Mouse (Mus musculus): ENCODE data around the gene Yaf2.
A peak's percentile ranks its signal among the peaks of the same experiment; 100 is the strongest.

The Yaf2 gene

GRCm38 (mm10) chr15:93285244-93285643, 51.5 kb downstream of the Yaf2 start:
- no peak for DNase-seq

DNA sequence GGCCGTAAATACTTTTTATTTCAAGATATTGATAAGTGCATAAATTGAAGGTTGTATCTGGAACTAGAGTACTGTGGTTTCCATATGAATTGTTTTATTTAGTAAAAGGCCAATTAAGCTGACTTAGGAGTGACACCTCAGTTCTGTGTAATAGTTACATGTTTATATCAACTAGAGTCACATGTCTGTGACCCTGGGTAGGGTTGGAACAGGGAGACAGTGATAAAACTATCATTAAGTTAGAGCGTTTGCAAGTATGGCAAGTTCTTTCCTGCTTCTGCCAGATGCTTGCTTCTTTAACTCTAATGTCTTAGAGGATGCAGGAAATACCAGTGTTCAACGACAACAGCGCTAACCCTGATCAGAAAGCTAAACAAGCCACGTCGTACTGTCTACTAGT, 52.4 kb downstream of the Yaf2 start:
- no peak for DNase-seq

- DNase-seq: peak in 1 of 2 experiments; percentile 18
These were observed 53.4 kb downstream of the Yaf2 start for GRCm38 (mm10) chr15:93283349-93283748.

- peak in 1 of 2 experiments; percentile 17 for DNase-seq
These were observed 60.5 kb downstream of the Yaf2 start for GRCm38 (mm10) chr15:93276276-93276675.

GRCm38 (mm10) chr15:93275623-93276022, 61.1 kb downstream of the Yaf2 start:
- no peak for DNase-seq

DNA sequence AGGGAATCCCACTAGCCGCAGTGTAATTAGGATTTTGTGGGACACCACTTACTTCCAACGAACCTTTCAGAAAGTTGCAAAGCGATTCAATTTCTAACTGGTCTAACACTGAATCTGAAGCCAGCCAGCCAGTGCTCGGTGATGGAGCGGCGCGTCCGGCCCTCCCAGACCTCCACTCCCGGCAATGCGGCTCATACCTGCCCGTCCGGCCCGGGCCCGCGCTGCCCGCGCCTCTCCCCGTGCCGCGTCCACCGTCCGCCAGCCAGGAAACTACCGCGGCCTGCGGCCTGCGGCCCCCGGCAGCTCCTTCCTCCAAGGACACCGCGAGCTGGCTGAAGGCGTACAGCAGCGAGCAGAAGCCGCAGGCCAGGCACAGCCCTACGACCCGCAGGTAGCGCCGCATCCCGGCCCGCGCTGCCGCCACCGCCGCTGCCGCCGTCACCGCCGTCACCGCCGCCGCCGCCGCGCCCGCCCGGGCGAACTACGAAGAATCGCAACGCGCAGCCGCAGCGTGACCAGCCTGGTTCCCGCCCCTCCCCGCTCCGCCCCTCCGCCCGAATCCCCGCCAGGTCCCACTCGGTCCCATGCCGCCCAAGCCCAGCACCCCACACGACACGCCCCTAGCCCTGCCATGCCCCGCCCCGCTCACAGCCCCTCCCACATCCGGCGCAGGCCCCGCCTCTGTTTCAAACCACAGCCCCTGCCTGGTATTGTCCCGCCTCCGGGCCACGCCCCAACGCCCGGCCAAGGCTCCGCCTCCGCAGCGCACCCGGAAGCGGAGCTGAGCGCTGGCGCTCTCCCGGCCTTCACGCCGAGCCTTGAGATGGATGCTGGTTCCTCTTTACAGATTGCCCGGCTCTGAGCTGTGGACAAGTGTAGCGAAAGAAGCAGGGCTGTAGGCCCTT, 61.8 kb downstream of the Yaf2 start, which contains the start of gene Gxylt1:
TSS of gene Gxylt1 (minus strand) at position 501 of the 905 bp plus-strand sequence.
- peak; percentile 100 for DNase-seq

GRCm38 (mm10) chr15:93273788-93274678, 62.7 kb downstream of the Yaf2 start:
- DNase-seq: peak in 1 of 2 experiments; percentile 13

DNA sequence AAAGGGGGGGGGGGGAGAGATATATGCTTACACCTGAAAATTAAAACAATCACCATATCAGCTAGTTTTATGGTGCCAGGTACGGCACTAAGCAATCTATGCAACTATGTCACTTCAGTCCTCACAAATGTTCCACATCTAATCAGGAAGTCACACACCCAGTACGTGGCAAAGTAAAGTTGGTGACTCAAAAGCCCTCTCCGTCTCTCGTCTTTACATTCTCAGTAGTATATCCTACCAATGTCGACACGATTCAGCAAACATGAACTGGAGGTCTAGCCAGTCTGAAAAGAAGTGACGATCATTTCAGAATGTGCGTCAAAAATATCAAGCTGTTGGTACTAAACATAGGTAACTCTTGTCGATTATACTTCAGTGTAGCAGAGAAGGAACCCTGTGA, 63.8 kb downstream of the Yaf2 start:
- no peak for DNase-seq

- peak in 1 of 2 experiments; percentile 16 for DNase-seq
These were observed 66.4 kb downstream of the Yaf2 start for GRCm38 (mm10) chr15:93270289-93270855.

GRCm38 (mm10) chr15:93269572-93269971, 67.2 kb downstream of the Yaf2 start:
- DNase-seq: no peak

DNA sequence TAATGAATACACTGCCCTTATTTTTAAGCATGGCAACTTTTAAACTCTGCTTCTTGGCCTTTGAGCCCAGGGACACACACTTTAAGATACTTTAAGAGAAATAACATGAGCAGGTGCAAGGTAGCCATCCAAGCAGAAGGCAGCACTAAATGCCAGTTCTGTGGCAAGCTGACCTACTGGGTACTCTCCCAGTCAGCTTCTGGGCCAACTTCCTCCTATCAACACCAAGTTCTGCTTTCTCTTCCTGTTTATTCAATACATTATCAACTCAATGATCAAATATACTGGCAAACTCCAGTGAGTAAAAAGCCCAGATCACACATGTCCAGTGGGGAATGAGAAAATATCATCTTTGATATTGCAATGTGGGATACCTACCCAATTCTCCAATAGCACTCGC, 68.7 kb downstream of the Yaf2 start:
- no peak for DNase-seq

DNA sequence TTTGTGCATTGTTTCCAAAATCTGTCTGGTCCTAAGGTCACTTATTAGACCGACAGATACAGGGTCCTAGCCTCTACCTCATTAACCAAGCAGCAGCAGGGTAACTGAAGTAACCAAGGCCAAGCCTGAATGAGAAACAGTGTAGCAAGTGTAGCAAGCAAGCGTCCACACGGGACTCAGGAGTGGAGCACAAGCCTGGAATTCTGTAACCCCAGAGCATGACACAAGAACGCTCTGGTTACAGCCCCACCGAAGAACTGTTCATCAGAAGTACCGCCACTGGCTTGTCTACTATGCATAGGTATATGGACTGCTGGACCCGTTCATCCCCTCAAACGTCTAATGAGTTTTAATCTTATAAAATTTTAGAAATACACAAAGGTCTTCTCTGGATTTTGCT, 69.3 kb downstream of the Yaf2 start:
- DNase-seq: no peak

DNA sequence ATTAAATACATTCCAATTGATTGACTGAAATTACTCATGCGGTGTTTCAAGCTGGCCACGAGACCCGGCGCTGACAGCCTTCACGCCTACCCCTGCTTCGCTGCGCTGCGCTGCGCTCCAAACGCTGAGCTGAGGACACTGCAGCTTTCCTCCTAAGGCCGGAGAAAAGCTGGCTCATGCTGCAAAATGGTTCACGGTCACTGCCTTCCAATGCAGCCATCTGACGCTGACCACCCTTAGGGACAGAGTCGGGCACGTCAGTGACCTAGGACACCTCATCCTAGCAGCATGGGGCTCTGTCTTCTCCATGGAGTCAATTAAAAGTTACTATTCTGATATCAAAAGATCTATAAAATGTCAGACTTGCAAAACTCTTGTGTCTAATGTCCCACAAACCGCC, 70.4 kb downstream of the Yaf2 start:
- DNase-seq: no peak

DNA sequence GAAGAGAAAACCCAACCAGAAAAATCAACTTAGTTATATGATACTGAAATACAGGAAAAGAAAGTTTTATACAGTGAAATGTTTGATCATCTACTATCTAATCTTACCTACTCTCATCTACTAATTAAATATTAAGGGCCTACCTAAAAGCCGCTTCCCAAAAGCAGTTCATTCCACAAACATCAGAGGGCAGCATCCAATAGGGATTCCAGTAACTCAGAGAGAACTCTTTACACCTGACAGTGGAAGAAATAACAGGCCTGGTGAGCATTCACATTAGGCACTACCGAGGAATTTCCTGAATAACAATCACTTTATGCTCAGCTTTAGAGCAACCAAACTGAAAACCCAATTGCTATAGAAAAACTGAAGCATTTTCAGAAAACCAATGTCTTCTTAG, 71.0 kb downstream of the Yaf2 start:
- DNase-seq: peak in 1 of 2 experiments; percentile 32

DNA sequence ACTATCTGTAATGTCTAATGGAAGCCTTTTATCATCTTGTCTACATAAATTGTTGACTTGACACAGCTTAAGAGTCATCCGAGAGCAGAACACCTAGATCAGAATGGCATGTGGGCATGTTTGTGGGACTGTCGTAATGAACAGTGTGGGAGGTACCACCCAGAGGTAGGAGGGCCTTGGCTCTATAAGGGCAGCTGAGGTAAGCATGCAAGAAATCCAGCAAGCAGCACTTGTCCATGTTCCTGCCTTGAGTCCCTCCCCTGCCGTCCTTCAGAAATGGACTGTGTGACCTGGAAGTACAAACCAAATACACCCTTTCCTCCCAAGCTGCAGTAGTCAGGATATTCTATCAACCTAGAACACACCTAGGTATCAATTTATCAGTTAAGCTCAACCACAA, 71.5 kb downstream of the Yaf2 start:
- no peak for DNase-seq

- no peak for DNase-seq
These were observed 72.5 kb downstream of the Yaf2 start for GRCm38 (mm10) chr15:93264221-93264620.

DNA sequence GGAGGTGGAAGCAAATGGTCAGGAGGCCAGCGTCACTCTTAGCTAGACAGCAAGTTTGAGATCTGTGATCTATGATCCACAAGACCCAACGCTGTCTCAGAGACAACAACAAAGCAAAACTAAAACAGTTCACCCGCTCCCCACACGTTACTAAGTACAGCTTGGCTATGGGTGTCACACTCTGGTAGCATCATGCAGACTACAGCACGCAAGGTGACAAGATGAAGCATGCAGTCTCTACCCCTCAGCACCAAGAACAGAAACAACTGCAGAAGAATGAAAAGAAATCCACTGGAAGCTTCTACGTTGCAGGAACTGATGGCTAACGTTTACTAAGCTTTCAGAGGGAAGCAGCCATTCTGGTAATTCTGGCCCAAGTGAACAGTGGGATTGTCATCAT, 73.2 kb downstream of the Yaf2 start:
- no peak for DNase-seq

GRCm38 (mm10) chr15:93262818-93263217, 73.9 kb downstream of the Yaf2 start:
- no peak for DNase-seq

GRCm38 (mm10) chr15:93262274-93262673, 74.5 kb downstream of the Yaf2 start:
- no peak for DNase-seq

- DNase-seq: no peak
These were observed 76.8 kb downstream of the Yaf2 start for GRCm38 (mm10) chr15:93259933-93260332.

DNA sequence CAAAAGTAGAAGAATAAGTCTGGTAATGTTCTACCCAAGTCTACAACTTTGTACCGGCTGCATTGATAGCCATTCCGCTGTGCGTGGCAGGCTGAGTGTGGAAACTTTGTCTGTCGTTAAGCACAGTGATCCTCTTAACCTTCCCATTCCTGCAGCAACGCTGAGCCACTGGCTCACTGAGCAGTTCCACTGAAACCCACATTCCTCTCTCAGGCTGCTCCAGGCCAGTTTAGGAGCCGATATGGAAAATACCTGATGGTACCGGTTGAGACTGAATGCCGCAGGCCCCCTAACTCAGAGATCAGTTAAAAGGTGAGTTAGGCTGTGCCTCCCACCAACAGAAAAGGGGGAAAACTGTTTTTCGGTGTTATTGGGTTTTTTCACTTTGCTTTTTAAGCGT, 81.4 kb downstream of the Yaf2 start:
- DNase-seq: no peak

DNA sequence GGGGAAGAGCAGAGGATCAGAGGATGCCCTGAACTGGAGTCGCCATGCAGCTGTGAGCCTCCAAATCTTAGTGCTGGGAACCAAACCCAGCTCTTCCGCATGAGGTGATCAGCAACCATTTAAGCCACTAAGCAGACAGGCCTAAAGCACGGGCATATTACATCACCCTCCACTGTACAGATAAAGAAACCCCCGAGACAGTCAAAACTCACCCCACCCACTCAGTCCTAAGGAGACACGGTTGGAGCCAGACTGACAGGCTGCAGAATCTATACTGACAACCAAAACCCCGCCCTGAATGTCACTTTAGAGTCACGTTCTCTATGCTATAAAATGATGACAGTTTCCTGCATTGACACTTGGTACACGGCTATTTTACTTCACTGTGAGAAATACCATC, 83.6 kb downstream of the Yaf2 start:
- no peak for DNase-seq

- no peak for DNase-seq
These were observed 84.3 kb downstream of the Yaf2 start for GRCm38 (mm10) chr15:93252396-93252795.
